Mouse (Mus musculus) c-Kit-positive CD71-positive TER-119-positive erythroid progenitor cells, embryonic 14.5 days (primary cell): ENCODE measurements around the gene Dbil5.

ENCODE experiments used
- DNase-seq: peaks from one replicate; pipeline ENCODE4 v3.0.0-alpha.2; 2013; ENCODE audit warnings: low spot score

Gene Dbil5

DNA sequence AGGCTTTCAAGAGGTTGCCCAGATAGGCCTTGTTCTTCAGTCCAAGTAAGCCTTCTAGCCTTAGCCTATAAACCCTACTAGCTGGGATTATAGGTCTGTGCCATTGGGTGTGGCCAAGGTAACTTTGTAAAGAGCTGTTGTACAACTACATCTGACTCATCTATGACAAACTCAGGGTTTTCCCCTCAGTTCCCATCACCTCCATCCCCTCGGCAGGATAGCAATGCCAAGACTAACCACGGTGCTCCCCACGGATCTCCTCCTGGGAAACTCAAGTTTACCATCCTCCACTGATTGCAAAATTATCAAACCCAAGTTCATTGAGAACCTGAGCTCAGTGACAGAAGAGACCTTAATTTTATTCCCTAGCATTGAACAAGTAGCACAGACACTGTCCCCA lies 18.7 kb downstream of the Dbil5 start:
- no peak for DNase-seq

DNA sequence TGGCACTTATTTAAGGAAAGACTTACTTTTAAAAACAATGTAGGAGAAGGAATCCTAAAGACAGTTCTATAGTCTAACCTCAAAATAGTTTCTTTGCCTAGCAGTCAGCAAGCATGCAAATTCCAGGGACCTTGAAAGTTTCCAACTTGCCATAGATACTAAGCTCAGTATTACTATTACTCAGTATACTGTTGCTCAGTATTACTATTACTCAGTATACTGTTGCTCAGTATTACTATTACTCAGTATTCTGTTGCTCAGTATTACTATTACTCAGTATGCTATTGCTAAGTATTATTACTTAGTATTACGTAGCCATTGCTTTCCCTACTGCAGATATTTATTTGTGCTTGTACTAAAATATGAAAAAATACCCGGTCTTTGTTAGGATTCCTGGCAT lies 22.3 kb downstream of the Dbil5 start:
- no peak for DNase-seq

DNA sequence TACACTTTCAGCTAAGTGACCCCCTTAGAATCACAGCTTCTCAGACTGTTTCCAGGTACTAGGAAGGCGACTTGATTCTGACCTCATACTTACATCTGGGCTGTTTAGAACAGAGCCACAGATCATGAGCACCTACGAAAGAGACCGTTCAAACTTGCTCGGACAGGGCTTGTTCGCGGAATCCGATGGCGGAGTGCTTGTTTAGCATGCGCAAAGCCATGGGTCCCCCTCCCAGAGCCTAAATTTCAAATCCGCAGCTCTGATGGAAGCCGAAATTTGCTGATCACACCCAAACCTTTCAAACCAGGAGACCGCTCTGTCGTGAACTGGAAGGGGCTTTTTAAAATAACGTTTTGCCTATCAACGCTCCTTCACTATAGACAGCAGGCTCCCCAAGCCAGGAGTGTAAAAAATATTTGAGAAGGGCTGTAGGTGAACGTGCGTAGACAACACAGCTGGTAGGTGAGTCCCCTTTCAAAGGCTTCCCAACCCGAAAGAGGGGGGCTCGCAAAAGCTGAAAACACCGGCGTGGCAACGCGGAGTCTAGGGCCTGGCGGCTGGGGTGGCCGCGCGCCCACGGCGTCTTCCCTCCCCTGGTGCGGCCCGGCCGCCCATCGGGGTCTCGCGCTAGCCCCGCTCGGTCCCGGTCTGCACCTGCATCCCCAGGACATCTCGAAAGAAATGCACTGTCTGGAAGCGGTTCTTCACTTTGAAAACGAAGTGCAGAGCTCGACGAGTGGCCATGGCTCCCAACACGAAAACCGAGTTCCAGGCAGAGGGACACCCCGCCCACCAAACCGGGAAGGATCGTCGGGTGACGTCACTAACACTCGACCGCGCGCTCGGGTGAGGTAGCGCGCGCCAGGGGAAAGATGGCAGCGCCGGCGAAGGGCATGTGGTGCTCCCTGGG lies 25.7 kb downstream of the Dbil5 start, which contains the start of the genes Mrm3 and Glod4:
Mrm3 (plus strand) TSS at position 815 of the 910 bp plus-strand sequence.
Glod4 (minus strand) TSS at position 825 of the 910 bp plus-strand sequence.
- DNase-seq = peak; percentile 85

DNA sequence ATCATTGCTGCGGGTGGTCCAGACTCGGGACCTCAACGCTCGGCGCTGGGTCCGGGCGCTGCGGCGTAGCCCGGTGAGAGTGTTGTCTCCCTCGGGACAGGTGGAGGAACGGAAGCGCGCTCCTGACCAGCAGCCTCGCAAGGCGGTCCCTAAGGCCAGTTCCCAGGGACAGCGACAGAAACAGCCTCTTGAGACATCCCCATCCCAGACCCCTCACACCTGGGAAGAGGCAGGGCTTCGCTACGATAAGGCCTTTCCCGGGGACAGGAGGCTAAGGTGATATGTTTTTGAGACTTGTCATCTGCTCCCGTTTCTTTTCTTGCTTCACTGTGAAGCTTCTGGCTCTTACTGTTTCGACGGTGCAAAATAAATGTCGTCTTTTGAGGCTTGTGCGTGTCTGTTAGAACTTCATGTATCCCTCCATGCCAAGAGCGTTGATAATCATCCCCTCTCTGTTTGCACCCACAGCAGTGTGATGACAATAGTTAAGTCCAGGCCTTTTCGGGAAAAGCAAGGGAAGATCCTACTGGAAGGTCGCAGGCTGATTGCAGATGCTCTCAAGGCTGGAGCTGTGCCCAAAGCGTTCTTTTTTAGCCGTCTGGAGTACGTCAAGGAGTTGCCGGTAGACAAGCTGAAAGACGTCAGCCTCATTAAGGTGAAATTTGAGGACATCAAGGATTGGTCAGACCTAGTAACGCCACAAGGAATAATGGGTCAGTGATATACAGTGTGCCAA lies 26.6 kb downstream of the Dbil5 start:
- peak; percentile 21 for DNase-seq

DNA sequence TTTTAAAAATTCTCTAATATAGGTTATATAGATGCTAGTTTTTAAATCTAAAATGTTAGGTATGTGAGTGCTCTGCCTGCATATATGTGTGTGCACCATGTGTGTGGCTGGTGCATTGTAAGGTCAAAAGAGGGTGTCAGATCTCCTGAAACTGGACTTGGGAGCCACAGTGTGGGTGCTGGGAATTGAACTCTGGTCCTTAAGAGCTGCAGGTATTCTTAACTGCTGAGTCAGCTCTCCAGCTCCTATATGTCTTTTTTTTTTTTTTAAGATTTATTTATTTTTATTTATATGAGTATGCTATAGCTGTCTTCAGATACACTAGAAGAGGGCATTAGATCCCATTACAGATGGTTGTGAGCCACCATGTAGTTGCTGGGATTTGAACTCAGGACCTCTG lies 29.0 kb downstream of the Dbil5 start:
- DNase-seq = no peak

DNA sequence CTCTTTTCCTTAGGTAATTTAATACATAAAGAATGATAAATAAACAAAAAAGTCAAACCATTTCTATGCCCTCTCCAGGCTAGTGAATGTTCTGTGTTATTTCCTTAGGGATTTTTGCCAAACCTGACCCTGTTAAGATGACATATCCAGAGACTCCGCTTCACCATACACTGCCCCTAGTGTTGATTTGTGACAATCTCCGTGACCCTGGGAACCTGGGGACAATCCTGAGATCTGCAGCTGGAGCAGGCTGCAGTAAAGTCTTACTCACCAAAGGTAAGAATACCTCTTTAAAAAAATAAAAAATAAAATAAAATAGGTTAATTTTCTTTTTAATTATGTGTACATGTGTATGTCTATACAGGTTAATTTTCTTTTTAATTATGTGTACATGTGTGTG lies 29.8 kb downstream of the Dbil5 start:
- no peak for DNase-seq

DNA sequence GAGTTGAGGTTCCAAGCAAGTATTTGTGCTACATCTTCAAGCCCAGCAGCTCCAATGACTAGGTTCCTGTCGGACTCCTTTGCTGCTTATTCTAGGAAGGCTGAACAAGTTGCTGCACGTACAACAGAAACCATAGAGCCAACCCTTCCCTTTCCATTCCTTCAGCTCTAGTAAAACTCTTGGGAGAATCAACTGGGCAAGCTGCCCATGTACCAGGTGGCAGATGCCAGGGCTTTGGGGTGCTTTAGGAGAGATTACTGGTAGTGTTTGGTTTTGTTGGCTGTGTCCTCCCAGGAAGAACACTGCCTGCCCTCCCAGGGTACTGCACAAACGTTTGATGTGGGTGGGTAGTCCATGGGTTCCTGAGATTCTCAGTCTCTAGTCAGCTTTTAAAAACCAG lies 34.6 kb downstream of the Dbil5 start:
- no peak for DNase-seq

DNA sequence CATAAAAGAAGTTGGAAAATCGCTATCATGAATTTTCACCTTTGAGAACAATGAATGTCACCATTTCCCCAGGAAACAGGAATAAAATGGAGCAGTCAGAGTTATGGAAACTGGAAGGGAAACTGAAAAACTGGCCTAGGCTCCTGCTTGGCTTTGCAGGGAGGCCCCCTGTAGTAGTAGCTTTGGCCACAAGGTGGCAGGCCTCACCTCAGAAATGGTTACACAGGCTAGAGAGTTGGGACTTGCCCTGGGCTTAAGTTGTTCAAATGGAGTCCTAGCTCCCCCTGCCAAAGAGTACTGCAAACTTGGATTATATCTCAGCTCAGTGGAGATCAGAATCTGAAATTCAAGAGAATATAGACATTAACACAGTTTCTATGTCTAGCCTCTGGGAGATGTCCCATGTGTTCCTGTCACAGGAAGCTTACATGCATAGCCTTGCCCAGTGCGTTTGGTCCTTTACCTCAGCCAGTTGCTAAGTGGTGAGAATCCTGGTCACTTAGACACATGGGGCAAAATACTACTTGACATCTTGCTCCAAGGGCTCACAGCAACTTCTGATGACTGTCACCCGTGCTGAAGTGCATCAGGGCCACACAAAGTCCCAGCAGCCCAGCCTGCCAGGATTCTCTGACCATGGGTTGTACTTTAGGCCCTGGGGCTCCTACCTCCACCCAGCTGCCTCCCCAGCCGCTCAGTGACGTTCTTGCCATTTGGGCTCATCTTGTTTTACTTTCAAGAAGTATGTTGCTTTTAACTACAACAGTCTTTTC lies 35.9 kb downstream of the Dbil5 start:
- DNase-seq = peak; percentile 32

DNA sequence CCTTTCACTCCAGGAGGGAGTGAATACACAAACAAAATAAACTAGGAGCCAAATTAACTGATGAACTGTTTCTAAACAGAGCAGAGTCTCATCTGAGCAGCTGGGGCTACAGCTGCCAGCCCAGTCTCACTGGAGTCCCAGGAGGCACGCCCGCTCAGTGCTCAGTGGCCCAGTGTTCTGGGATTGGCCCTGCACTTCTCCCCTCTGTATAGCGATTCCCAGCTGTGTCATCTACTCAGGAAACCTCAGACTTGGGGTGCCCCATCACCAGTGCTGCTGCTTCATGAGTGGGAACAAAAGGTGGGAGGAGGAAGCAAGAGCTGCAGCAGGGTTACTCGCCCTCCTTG lies 36.5 kb downstream of the Dbil5 start:
- no peak for DNase-seq

DNA sequence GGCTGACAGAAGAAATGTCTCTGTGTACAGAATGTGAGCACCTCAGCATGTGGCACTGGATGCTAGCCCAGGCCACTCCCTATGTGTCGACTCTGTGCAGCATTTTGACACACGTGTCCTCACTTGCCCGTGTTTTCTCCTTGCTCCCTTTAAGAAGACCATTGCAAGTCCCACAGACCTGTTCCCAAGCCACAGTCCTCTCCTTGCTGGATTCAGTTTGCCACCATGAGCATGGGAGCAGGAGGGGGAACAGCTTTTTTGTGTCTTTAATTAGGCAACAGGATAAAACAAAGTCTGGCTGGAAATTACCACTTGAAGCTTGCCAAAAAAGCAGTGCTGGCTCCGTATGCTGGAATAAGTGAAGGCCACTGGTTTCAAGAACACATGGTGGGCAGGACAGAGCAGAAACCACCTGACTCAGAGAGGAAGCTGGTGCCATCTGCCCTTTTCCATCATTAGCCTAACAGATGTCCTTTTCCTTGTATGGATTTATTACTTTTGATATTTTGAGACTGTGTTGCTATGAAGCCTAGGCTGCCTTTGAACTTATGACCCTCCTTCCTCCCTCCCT lies 38.1 kb downstream of the Dbil5 start:
- DNase-seq = no peak

DNA sequence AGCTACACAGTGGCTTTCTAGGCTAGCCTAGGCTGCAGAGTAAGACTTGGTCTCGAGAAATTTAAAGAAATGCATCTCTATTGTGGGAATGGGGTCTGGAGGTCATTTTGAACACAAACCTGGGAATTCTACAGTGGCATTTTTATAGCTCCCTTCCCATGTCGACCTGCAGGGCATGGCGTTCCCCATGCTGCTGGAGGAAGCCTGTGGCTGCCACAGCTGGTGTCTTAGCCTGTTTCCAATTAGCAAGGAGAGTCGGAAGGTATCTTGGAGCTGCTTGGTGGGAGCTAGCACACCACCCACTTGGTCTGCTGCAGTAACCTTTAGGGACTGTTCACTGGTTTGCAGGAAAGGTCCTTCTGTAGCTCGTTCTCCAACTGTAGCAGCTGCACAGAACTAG lies 38.7 kb downstream of the Dbil5 start:
- no peak for DNase-seq

DNA sequence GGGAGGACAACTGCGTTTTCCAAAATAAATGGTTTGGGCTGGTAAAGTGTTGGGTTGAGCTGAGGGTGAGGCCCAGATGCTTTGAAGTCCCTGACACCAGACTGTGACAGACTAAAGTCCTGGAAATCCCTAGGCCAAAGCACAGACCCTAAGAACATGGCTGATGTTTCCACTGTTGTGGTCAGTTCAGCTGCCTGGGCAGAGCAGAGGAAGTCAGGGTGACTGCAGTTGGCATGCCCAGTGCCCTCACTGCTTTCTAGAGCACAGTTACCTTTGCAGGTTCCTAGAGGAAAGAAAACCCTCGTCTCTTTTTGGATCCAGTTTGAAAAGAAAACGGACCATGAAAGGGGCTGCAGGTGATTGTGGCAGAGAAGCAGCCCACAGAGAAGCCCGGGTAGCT lies 40.0 kb downstream of the Dbil5 start:
- no peak for DNase-seq

DNA sequence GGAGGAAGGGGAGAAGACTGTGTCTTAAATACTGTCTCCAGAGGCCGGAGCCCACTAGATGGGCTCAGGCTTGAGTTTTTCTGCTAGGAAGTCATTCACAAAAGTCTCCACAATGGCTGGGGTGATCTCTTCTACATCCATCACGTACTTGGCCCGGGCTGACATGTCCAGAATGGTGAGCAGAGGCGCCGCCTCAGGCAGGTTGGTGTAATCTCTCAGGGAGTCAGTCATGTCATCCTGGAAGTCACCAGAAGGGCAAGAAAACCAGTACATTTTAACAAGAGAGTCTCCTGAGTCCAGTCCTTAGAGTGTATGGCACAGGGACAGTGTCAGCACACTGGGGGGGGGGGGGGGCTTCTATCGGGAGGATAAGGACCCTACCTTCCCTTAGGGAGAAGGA lies 41.1 kb downstream of the Dbil5 start:
- DNase-seq = no peak

DNA sequence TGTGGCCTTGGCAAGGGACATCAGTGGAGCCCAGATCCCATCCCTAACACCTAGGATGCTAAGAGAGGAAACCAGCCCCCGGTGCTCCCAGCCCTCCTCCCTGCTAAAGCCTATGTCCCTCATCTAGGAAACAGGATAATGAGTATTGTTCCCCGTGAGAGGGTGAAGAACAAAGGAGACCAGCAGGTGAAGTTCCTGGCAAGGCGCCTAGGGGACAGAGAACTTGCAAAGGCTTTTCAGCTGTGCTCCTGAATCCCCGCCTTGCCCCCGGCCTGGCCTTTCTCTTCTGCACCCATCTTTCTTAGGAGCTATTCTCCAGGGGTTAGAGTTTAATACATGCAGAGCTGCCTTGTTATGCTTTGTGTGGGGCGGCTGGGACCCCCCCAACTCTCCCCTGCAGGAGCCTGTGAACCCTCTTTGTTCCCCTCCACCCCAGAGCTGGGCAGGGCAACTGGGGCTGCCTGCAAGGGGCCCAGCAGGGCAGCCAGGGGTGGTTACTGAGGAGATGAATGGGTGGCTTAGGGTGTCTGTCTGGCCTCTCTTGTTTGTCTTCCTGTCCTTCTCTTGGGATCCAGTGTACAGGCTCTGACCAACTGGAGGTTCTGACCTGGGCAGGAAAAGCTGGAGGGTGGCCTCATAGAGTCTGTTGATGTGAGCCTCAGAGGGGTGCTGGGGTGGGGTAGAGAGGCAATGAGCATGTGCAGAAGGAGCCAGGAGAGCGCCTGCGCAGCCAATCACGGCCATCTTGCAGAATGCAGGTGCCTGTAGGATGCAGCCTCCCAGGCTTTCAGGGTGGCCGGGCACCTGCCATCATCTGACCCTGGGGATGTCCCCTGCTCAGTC lies 43.0 kb downstream of the Dbil5 start:
- no peak for DNase-seq

DNA sequence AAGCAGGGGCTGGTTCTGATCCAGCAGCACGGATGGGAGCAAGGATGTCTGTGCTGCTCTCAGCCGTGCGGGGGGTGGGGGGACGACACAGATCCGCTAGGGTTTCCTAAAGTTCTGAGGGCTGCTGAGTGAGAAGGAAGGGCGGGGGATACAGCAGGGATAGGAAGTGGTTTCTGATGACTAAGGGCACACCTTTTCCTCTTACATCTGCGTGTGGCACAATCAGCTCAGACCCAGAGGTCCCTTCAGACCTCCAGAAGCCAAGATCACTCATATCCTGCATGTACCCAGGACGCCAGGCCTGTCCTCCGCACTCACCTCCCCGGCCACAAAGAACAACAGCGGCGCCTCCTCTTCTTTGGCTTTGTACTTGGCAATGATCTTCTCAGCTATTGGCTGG lies 43.8 kb downstream of the Dbil5 start:
- no peak for DNase-seq

DNA sequence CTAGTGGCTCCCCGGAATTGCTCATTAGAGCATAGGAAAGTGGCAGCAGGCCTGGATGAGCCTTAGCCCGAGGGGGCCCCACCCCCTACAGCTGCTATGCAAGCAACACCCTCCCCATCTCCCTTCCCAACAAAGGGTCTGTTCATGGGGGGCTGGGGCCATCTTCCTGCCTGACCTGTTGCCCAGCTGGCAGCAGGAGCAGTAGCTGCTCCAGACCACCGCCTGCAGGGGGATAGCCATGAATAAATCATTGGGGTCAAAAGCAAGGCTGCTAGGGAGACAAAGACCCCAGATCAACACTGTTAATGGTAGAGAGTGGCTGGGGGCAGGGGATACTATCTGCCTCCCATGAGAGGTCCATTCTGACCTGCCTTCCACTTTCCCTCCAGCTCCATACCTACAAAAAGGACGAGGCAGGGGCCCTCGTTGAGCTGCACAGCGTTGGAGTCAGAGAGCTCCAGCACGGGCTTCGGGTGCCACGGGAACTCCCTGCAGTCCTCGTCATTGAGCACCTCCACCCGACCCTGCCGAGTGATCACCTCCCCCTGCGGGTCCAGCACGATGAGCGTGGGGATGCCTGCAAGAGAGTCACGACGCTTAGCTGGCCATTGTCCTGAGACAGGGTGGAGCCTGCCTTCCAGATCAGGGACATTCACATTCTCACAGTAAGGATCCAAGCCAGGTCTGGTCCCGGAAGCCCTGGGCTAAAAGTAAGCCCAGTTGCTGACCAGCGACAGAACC lies 45.4 kb downstream of the Dbil5 start:
- no peak for DNase-seq

DNA sequence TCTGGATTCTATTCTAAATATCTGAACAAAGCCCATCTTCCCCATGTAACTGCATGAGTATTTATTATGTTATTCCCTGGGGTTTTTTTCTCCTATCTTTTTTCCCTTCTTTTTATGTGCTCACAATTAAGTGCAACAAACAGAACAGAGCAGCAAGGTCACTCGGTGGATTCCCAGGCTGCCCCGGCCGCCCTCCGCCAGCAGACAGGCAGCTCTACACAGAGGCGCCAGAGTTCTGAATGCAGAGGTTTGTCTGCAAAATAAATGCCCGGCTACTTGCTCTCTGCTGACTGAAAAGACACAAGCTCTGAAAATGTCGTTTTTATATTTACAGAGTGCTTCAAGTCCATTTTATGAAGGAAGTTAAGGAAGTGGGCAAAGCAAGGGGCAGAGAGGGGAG lies 50.1 kb downstream of the Dbil5 start:
- DNase-seq = no peak

DNA sequence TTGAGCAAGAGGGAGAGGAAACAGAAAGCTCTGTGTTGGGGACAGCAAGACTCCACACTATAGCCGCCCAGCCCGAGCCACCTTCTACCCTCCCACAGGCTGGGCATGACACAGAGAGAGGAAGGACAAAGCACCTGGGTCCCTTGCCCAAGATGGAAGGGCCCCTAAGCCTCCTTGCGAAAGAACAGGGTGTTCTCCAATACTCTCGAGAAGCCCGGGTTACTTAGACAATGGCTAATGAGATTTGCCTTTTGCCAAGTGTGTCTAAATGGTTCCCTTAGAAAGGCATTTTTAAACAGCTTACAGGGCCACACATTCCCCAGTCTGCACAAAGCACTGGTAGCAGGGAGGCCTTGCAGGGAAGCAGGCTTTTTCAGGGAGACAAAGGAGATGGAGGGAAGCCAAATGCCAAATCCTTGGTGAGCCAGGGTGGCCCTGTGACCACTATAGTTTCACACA lies 50.6 kb downstream of the Dbil5 start:
- DNase-seq = no peak
